Mouse (Mus musculus): ENCODE measurements around the gene Ctsd.

Ctsd gene

DNA sequence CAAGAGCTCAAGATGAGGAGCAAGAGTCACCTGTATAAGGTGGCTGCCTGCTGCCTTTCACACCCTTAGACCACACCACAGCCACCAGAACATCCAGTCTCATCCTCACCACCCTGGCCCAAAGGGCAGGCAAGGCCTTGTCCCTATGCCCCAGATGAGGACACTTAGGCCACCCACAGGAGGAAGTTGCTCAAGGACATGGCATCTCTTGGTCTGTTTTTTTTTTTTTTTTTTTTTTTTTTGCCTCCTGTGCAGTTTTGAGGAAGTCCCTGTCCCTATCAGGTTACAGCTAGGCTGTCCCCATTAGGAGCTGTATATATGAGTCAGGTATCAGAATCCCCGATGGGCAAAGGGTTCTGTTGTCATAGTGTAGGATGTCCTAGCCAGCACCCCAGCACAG, 11.4 kb upstream of the Ctsd start:
- no peak for DNase-seq

DNA sequence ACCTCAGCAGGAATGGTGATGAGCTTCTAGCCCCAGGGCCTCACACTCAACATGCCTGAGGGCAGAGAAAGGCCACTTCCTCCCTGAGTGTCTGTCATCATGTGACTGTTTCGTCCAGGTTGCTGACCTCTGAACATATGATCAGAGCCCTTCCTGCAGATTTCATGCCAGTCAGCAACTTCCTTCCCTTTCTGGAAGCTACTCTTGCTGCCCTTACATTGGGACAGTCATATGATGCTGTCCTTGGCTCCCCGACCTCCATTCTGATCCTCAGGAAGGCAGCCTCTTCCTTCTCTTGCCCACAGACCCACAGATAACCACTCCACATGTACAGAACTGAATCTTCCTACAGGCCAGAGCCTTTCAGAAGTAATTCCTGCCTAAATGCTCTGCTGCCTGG, 10.2 kb upstream of the Ctsd start:
- no peak for DNase-seq

DNA sequence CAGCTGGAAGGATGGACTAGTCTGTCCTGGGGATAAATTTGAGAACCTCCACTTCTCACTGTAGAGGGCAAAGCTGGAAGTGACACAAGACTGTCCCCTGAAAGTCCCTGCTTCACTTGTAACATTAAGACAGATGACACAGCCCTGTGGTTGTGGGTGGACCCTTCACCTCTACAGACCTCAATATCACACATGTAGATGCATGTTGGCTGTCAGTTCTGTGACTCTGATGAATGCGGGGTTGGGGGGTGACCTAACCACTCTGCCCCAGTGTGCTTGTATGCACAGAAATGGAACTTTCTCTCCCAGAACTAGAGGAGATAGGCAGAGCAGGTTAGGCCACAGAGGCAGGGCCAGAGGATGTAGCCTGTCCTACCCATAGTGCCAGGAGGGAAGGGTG, 8.8 kb upstream of the Ctsd start:
- no peak for DNase-seq

DNA sequence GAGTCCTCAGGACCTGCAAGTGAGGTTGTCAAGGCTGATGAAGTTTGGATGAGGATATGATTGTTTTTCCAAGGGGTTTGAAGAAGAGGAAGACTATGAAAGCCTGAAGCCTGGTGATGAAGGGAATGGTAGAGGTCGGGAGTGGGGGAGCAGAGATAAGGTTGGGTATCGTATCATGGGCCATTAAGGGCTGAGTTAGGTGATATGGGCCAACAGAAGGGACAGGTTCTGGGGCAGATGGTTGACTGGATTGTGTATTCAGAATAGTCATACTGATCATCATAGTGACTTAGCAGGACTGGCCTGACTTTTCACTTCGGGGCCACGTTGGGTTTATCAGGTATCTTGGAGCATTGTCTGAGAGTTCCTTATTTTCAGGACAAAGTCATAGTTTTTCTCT, 7.6 kb upstream of the Ctsd start:
- no peak for DNase-seq

DNA sequence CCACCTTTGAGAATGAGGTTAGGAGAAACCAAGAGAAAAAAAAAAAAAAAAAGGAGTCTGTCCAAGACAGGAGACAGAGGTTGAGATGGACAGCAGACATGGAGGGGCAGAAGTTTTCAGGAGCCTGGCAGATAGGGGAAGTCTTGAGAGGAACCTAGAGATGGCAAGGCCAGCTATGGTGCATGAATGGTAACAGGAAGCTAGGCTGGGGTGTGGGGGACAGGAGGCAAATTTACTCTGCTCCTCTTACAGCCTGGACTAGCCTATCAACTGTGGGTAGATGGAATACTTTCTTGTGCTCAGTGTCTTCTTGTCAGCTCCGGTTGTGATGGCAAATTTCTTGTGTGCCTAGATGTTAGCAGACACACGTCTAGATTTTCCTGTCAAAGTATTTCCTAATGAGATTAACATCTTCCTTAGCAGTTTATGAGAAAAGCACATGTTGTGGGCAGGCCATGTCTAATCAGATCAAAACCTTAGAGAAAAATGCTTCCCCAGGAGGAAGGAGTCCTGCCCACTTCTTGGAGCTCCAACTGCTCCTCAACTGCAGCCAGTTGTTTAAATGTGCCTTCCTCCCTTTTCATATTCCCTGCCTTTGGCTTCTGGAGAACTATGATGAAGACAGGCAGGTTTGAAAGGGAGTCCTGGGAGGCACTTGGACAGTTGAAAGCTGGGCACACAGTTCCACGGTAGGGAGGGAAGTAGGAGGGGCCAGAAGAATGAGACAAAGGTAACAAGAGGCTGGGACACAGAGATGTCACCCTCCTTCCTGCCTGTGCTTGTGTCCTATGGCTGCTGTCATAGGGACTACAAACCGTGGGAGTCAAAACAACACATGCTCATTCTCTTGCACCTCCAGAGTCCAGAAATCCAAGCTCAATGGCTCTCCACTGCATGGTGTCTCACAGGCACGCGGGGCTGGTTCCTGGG, 6.7 kb upstream of the Ctsd start:
- DNase-seq, result no peak

DNA sequence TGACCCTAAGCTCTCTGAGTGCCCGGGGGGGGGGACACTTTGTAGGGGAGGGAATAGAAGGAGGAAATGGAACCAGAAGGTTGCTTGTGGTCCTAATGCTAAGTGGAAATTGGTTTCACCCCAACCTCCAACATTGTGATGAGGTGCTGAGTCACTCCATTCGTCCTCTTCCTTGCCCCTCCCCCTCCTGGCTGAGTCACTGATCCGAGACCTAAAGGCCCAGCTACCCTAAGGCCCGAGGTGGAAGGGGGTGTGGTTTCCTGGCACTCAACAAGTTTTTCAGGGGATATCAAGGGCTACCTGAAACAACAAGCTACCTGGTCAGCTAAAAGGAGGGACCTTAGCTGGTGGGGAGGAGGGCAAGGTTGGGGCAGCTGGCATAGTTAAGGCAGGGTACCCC, 5.4 kb upstream of the Ctsd start:
- no peak for DNase-seq

DNA sequence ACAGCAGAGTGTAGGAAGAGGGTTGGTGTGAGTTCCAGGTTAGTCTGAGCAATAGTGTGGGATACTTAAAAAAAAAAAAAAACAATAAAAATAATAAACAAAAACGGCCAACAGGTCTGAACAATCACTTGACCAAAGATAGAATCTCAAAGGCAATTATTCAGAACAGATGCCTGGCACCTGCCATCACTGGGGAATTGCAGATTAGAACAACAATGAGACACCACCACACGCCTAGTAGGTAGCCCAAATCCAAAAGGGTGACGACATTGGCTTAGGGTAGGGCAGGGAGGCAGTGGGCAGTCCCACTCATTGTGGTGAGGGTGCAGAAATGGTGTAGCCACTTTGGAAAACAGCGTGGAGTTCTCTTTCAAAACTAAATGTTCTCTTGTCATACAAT, 3.8 kb upstream of the Ctsd start:
- no peak for DNase-seq

DNA sequence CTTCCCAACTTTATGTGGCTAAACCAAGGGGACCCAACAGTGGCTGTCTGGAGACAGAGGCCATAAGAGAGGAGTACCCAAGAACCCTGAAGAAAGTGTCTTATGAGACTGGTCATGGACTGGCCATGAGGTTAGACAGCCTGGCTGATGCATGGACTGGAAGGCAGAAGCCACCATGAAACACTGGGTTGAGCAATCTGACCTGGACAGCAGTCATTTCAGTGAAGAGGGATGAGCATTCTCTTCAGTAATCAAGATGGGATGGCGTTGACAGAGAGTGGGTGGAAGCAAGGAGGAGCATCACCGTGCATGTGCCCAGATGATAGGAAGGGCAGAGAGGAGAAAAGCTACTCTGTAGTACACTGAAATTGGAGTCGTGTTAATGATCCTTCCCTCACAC, 3.3 kb upstream of the Ctsd start:
- DNase-seq, result no peak

DNA sequence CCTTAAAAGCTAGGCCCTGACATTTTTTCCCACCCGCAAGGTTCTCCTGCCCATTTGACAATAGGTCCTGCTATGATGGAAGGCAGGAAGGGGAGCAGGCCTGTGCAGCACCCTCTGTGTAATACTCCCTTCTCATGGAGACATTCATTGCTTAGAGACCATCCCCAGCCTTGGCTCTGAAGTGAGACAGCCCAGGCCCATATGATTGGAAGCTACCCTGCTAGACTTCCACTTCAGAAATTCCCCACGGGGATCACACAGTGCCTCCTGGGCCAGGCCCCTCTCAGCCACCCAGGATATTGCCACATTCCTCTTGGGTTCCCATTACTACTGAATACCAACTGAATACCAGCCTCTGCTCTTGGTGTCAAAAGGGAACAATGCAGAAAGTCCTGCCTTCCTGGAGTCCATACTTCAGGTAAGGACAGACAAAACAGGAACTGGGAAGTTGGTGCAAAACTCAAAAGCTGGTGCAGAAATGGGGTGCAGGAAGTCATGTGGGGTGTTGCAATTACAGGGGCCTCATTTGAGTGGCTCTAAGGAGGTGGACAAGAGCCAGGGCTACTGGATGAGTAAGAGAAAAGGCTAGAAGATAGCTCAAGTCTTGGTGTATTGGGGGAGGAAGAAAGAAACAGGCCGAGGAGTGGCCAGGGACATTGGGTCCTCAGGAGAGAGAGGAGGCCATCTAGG, 2.3 kb upstream of the Ctsd start:
- DNase-seq, result no peak

DNA sequence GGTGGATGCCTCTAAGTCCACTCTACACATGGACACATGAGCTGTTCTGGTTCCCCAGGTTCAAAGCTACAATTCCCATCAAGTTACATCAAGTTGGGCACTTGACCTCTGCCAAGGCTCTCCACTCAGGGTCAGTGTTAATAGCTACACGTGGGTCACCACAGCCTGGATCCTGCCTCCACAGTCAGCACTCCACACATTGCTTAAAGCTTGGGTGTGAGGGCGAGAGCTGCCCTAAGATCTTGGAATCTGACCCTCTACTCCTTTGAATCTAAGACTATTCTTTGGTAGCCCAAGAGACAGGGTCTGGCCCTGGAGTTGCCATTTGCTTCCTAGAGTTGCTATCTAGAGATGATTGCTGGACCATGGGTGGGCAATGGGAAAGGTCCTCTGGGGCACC, 902 bp upstream of the Ctsd start:
- DNase-seq, result no peak

DNA sequence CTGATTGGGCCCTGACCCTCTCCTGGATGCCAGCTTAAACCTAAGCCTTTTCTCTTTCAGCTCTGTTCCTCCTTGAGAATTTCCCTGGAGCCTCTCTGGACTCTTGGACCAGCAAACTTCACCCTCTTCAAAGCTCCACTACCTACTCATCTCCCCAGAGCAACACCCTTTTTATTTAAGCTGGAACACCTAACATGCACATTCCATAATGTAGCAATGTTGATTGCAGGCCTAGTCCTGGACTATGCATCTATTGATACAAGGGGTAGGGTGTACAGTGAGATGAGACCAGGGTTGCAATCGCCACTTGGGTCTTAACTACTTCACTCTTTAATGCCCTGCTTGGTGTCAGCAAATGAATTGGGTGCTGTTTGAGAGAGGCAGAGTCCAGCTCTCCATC, 360 bp upstream of the Ctsd start:
- DNase-seq, result no peak

DNA sequence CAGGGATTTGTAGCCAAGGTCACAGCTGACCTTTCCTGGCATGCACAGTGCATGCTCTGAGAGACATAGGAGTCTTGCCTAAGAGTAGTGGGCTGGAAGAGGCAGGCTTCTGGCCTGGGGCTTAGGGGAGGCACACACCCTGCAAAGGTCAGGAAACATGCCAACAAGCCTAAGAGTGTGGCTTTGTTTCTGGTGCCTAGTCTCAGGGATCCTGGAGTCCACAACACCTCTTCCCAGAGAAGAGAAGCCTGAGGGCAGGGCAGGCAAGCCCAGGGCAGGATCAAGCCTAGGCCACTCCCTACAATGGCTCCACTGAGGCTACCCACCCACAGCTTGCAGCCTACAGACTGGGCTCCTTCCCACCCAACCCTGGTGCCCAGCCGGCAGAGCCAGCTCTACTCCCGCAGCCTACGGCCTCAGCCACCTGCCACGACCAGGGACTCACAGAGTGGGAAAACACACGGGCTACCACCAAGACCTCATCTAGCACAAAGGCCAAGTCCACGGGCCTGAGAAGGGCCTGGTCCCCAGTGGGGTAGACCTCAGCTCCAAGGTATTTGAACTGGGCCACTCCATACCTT, 1.1 kb downstream of the Ctsd start:
- no peak for DNase-seq

DNA sequence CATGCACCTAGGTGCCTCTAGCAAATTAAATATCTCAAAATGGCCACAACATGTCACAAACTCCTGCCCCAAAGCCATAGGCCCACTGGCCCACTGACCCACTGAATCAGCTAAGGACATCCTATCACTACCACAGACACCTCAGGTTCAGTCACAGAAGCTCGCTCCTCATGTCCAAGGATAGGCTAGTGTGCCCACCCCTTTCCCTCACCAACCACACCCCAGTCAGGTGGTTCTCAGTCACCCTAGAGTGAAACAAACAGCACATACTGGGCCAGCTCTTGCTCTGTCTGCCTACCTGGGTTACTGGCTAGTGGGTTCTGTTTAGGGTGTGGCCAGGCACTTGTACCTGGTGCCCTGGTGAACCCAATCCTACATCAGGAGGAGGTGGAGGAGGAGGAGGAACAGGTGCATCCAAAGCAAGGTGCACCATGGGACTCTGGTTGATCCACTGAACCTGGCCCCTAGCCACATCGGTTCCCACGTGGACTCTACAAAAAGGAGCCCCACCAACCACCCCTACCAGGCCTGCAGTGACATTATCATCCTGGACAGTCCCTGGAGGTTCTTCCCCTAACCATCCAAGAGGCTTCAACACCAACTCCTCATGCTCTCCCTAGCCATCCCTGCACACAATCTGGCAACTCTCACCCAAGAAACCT, 2.0 kb downstream of the Ctsd start:
- no peak for DNase-seq

DNA sequence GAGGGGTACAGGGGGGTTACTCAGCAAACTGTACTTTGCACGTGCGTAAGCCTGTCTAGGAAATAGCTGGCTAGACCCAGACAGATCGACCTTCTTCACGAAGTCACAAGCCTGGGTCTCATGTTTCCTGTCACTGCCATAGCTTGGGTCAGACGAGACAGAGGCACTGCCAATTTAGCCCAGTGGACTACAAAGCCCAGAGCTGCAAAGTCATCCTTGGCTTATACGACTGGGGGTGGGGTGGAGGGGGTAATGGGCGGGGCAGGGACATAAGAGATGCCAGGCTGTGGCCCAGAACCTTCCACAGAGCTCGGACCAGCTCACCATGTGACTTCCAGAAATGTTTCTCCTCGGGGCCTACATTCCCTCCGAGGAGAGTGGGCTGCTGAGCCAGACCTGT, 3.5 kb downstream of the Ctsd start:
- no peak for DNase-seq

DNA sequence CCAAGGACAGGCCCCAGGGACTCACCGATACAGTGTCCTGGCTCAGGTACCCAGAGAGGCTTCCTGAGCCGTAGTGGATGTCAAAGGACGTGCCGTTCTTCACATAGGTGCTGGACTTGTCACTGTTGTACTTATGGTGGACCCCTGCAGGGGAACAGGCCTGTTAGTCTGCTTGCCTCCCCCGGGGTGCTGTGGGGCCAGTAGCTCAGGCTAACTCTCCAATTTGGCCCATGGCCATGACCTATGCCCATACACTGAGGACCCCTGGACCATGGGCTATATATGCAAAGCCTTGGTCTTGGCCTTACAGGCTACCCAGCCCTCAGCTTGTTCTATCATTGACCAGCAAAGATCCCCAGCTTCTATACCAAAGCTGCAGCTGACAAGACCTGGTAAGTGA, 5.3 kb downstream of the Ctsd start, which contains the start of gene Gm49369:
Gene Gm49369 (minus strand): TSS at position 101 of the 400 bp plus-strand sequence.
- no peak for DNase-seq

DNA sequence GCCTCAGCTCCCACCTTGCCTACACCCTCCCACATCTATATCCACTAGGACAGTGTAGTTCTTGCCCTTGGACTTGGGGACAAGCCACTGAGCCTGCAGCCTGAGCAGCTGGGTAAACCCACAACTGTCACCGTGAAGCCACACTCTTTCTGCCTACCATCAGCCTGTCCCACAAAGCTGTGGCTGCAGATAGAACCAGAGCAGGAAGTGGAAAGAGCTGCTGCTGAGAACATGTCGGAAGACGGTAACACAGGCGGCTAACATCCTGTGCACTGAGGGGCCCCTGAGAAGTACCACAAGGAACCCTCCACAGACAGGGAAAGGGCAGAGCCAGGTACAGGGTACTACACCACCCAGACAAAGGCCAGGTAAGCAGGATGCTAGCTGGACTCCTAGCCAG, 6.7 kb downstream of the Ctsd start:
- no peak for DNase-seq

DNA sequence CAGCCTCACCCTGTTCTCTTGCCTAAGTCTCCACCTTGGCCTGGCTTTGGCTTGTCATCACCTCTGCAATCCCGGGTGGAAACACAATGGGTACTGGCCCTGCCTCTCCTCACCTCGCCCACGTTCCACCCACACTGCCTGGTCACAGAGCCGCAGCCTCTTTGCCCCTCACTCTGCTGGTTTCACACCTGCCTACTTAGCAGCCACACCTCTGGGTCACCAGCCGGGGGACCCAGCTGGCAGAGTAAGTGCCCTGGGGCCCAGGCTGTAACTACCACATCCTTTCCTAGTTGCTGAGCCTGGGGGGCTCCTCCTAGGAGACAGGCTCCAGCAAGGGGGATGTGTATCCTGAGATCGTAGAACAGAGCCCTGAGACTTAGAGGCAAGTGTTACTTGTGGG, 8.7 kb downstream of the Ctsd start:
- DNase-seq, result no peak

DNA sequence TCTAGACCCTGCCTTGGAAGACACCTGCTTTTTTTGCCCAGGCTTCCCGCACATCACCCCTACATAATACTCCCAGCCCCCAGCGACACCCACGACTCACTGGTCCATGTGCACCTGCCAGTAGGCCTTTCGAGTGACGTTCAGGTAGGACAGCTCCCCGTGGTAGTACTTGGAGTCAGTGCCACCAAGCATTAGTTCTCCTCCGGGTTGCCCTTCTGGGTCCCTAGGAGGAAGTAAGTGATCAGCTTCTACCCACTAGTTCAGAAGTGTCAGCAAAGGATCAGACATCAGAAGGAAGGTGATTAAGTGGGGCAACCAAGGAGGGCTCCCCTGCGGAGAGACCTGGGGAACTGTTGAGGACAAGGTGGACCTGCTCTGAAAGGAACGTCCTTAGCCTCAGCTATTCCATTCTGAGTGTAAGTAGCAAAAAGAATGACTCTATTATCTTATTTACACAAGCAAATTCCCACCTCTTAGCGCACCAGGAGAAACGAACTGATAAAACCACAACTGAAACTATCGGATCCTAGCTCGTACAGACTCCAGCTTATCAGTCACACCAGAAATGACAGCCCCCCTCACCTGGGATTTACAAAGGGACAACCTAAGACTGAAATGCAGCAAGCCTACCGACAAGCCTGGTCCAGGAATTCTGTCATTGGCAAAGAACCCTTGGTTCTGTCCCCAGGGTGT, 10.5 kb downstream of the Ctsd start:
- DNase-seq, result no peak

DNA sequence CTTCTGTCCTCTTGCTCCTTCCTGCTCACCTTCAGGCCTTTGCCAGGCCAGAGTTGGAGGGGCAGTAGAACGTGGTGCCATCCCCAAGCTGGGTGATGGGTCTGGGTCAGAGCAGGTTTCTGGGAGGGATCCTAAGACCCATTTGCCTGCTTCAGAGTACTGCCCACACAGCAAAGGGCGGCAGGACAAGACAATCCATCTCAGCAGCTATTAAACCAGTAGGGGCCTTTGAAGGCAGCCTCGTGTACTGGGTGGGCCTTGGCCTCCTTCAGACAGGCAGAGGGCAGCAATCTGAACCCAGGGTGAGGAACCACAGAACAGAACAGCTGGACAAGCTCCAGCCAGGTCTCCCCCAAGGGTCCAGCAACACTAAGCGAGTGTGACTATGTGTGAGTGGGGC, 11.7 kb downstream of the Ctsd start:
- no peak for DNase-seq

DNA sequence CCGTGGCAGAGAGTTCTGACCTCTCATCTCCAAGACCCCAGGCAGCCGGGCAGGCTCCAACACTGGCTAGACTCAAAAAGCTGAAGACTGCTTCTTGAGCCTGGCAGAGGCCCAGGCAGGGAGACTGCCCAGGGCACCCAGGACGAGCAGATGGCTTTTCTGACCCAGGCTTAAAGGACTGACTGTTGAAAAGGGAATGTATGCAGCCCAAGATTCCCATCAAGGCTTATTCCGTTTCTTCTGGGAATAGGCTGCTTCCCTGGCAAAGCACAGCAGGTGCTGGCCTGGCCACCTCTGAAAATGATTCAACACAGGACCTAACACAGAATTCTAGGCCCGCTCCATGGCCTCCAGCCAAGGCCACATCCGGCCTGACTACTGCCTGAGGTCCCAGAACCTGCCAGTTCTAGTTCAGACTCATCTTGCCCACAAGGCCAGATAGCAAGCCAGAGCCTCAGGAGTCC, 12.5 kb downstream of the Ctsd start:
- DNase-seq, result no peak

DNA sequence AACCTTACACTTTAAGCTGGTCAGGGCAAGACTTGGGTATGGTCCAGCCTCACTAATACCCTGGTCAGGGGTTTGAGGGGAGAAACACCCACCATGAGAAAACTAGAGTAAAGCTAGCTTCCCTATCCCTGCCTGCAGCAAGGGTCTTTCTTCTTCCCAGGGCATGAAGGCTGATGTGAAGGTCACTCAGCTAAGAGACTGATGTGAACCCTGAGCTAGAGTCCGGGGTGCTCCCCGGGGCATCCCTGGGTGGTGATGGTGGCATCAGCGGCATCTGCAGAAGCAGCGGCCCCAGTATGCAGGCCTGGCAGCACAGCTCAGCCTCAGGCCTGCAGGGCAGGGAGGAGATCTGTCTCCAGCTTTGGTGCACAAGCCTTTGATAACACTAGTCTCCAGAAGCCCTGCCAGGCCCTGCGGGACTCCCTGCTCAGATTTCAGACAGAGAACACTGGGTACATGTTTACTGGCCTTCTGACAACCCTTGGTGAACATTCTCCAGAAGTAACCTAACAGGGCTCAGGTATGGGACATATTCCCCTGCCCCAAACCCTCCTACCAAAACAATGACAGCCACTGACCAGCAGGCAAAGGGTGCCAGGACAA, 13.3 kb downstream of the Ctsd start:
- no peak for DNase-seq

Data from right cerebral cortex, postnatal 4 days (tissue).